Mouse (Mus musculus) thymus, postnatal 36 days (tissue): Measurements from ENCODE around the gene Gm1043.

Source experiments
- DNase-seq, 2 experiments: peaks; one replicate each; pipeline ENCODE4 v3.0.0; 2022; ENCODE audit warnings: mixed read lengths in 2 of 2

Gene Gm1043

GRCm38 (mm10) chr5:37073660-37074059, 11.5 kb upstream of the Gm1043 start:
- DNase-seq: no peak

GRCm38 (mm10) chr5:37076692-37077329, 8.4 kb upstream of the Gm1043 start:
- DNase-seq: peak in 1 of 2 experiments; percentile 9

DNA sequence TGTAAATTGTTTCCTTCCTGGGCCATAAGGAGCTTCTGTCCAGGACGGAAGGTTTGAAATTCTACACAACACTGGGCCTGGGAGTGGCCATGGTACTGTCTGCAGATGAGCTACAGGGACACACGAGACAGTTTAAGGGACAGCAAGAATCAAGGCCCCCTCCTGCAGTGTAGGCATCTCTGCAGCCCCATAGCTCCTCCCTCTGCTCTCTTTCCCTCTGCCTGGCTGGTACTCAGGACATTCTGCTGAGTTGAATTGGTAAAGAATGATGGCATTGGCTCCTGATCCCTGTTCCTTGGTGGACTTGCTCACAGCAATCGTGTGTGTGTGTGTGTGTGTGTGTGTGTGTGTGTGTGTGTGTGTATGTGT, 7.9 kb upstream of the Gm1043 start:
- no peak for DNase-seq

DNA sequence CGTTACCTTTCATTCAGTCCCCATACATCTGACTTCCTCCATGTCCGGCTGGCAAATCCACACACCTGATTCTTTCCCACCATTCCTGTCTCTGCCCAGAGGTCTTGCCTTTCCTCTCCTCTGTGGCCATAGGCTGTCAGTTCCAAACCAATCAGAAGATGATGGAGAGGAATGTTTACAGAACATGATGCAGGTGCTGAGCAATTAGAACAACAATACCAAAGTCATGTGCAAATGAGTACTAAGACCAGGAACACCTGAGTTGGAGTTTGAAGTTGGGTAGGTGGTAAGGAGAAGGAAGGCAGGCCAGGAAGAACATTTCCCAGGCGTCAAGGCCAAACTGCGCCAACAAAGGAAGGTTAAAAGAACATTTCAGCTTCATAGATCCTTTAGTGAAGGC, 5.7 kb upstream of the Gm1043 start:
- DNase-seq: no peak

DNA sequence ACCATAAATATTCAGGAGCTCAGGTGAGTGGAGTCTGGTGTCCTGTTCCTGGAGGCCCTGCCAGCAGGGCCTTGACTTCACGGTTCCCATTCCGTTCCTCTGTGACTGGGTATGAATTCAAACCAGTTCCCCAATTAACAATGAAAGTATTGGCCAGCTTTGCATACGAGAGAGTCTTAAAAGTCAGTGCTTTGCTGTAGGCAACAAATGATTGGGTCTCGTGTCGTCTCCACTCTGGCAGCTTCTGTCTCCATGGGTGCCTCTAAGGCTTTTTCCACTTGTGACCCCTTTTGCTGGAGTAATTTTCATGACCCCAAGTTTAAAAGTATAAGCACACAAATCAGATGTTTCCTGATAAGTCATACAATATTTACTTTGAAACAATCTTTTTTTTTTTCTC, 4.6 kb upstream of the Gm1043 start:
- no peak for DNase-seq

GRCm38 (mm10) chr5:37082420-37082819, 2.8 kb upstream of the Gm1043 start:
- DNase-seq: peak; percentile 79 to 90

DNA sequence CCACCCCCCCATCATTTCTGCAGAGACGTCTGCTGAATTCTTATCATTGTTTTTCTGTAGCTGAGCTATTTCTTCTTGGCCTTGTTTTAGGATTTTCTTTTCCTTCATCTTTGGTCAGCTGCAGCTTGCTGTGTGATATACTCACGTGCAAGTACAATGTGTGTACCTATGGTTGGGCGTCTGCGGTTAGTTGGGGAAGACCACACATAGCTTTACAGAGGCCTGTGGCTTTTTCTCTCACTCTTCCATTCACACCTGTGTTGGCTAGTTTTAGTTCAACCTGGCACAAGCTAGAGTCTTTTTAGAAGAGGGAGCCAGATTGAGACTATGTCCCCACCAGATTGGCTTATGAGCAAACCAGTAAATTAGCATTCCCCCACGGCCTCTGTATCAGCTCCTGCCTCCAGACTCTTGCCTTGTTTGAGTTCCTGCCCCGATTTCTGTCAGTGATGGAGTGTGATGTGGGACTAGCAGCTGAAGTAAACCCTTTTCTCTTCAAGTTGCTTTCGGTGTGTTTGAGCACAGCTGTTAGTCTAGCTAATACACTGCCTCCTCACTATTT, 1.9 kb upstream of the Gm1043 start:
- DNase-seq: peak; percentile 54 to 68

DNA sequence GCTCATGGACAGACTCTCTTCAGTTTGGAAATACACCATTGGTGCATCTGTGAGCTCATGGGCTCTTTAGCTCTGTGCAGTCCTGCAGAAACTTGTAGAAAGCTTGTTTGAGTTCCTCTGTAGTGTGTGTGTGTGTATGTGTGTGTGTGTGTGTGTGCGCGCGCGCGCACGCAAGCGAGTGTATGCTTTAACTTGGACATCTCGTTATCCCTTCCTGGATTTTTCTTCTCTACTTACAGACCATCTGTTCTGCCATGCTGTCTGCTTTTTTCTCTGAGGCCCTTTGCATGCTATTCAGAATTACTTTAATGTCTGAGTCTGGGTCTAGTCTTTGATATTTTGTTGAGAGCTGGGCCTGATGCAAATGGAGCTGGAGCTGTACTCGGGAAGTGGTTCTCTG, 1.3 kb upstream of the Gm1043 start:
- DNase-seq: peak in 1 of 2 experiments; percentile 5

DNA sequence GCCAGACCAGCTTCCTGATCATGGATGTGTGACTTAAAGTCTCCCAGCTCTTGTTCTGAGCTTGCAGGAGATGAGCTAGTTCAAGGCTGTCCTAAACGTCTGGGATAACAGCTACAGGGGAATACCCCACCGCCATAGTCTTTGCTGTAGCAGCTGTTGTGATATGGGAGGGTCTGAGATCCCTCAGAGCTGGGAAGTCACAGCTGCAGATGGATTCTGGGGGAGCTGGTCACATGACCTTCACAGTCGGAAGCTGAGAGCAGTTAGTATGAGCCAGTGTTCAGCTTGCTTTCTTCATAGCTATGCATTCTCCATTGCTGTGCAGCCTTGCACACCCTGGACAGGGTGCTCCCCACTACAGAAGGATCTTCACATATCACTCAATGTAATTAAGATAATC, 748 bp downstream of the Gm1043 start:
- DNase-seq: peak in 1 of 2 experiments; percentile 2

GRCm38 (mm10) chr5:37087786-37088185, 2.6 kb downstream of the Gm1043 start:
- DNase-seq: peak in 1 of 2 experiments; percentile 1

DNA sequence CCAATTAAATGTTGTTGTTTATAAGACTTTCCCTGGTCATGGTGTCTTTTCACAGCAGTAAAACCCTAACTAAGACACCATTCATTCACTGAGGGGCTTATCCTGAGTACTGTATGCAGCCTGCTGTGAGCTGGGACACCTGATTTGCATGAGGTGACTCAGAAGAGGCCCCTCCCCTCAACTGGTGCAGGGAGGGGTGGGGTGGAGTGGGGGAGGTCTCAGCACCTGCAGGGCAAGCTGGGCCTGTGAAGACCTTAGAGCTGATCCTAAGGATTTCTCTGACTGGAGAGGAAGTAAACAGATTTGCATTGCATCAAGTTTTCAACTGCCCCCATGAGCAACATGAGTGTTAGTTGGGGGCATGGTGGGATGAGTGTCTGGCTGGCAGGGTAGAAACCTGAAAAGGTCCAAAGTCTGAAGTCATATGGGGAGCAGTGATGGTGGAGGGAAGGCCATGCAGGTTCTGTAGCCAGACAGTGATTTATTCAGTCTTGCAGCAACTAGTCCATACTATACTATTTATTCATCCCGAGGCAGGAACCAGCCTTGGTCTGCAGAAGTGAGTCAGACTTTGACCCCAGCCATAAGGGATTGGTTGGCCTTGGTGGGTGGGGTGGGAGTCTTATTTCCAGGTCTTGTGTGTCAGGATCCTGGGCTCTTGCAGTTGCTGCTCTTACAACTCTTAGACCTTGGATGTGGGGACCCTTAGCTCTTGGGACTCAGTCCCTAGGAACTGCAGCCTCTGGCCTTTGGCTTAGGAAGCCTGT, 3.4 kb downstream of the Gm1043 start:
- DNase-seq: peak in 1 of 2 experiments; percentile 27

DNA sequence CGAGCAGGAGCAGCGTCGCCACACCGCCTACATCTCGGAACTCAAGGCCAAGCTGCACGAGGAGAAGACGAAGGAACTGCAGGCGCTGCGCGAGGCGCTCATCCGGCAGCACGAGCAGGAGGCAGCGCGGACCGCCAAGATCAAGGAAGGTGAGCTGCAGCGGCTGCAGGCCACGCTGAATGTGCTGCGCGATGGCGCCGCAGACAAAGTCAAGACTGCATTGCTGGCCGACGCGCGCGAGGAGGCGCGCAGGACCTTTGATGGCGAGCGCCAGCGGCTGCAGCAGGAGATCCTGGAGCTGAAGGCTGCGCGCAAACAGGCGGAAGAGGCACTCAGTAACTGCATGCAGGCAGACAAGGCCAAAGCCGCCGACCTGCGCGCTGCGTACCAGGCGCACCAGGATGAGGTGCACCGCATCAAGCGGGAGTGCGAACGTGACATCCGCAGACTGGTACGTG, 6.0 kb downstream of the Gm1043 start:
- peak in 1 of 2 experiments; percentile 21 for DNase-seq

DNA sequence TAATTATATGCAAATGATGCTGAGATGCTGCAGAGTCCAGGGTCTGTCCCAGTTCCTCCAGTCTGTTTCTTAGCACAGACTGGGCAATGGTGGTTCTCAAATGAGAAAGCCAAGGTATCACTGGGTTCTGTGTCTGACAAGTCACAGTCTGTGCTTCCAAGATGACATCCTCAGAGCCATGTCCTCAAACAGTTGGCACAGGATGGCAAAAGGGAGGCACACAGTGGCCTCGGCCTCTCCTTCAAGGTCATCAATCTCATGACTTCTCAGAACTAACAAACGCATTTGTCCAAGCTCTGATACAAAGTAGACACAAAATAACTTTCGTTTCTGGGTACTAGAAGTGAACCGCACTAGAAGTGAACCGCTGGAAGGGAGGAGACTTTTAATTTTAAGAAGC, 9.8 kb downstream of the Gm1043 start:
- DNase-seq: peak in 1 of 2 experiments; percentile 0

DNA sequence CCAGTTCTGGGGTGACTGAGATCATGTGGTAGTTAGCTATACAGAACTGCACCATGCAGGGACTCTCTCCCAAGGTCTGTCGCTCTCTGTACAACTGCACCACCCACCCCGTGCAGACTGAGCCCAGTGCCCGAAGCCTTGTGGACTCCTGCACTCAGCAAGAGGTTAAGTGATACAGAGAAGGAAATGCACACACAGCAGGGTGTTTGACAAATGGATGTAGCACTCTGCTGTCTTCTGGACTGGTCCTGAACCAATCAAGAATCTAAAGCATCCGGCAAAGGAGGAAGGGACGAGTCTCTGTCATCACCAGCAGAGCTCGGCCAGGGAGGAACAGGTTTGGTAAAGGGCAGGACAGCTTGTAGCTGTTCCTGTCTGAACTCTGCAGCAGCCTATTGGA, 12.4 kb downstream of the Gm1043 start:
- no peak for DNase-seq

DNA sequence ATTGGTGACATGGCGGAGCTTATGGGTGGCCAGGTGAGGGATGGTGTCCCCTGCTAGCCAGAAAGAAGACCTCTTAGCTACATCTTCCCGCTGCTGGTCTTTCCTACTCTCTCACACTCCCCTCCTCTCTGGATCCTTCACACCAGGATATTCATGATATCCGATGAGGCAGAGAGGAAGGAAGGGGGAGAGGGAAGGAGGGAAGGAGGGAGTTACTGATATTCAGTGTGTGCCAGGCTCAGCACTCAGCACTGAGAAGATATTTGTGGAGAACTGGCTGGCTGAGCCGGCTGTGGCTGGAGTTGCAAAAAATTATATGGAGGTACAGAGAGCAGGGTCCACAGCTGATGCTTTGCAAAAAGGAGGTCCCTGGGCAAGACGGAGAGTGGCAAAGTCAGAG, 15.6 kb downstream of the Gm1043 start:
- DNase-seq: no peak

GRCm38 (mm10) chr5:37101631-37102030, 16.5 kb downstream of the Gm1043 start:
- no peak for DNase-seq

DNA sequence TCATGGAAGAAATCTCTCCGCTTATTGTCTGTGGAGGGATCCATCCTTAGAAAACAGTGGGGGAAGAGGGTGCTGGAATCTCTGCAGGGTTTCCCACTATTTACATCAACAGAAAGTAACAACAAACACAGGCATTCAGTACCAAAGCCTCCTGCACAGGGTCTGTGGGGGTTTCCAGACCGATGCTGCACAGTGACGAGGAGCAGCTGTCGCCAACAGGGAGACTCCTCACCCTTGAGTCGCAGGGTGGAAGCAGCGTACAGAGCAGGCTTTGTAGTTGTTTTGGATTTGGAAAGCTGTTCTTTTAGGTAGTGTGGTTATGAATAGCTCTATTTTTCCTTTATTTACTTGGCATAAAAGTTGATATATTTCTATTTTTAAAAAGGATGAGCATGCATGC, 16.9 kb downstream of the Gm1043 start:
- no peak for DNase-seq

DNA sequence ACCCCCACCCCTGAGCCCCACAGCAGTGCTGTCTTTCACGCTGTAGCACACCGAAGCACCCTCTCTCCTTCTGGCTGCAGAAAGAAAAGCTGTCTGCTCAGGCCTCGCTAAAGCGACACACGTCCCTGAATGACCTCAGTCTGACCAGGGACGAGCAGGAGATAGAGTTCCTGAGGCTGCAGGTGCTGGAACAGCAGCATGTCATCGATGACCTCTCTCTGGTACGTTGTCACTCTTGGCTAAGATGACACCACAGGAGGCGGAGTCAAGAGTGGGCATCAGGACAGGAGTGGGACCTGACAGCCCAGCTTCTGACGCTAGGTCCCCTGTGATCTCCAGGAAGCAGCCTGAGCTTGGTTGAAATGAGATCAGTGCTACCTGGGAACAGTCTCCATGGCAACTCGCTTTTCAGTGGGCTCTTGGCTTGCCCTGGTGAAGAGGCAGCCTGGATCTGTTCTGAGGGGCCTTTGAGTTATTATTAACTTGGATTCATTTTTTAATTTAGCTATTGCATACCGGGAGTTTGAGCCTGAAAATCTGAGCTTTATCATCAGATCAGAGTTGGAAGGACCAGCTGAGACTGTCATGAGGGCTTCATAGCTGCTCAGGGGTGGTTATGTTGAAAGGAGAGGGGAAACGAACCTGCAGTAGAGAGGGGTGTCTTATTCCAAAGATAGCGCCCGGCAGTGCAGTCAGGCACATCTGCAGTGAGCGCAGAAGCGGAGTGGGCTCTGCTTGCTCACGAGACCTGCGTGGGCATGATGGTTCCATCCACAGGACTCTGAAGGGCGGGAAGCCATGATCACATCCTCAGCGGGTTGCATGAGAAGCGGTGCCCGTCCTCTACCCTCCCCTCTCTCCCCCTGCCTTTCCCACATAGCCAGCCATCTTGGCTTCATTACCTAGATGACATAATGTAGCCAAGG, 20.6 kb downstream of the Gm1043 start:
- no peak for DNase-seq

- DNase-seq: no peak
Observed at GRCm38 (mm10) chr5:37107111-37107510, 21.9 kb downstream of the Gm1043 start.

DNA sequence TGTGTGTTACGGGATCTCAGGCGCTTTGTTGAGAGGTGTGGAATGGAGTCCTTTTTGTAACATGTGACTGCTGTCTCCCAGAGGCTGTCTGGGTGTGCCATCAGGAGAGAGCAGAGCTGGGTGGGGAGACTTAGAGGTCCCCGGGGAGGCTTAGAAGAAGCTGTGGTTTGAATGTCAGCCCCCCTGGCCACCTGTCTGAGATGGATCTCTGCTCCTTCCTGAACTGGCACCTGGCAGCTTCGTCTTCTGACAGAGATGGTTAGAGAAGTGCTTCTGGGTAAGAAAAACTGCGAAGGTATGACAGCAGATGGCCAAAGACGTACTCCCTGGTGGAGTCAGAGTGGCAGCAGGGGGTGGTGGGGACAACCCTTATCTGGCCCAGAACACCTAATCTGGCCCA, 22.4 kb downstream of the Gm1043 start:
- peak; percentile 33 to 68 for DNase-seq

DNA sequence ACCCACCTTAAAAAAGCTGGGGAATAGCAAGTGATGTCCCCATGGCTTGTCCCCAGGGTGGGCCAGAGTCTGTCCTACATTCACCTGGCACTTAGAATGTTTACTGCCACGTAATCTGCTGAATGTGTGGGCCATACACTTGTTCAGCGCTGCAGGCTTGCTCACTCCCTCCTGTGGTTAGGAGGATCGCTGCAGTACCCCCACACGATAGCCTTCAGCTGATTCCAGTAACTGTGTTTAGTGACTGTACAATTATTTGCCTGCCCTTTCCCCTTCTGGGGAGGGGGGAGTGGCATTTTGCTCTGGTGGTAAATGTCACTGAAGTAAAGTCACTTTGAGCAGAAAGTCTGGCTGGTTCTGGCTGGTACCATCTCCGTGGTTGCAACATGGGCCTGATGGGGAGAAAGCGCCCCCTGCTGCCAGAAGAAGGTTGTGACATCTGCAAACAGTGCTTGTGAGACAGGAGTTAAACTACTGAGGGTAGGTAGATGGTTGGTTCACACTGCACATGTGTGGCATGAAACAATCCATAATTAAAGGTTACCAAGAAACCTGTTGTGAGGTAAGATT, 24.2 kb downstream of the Gm1043 start:
- DNase-seq: peak; percentile 83 to 86

GRCm38 (mm10) chr5:37112389-37112788, 27.2 kb downstream of the Gm1043 start:
- no peak for DNase-seq

DNA sequence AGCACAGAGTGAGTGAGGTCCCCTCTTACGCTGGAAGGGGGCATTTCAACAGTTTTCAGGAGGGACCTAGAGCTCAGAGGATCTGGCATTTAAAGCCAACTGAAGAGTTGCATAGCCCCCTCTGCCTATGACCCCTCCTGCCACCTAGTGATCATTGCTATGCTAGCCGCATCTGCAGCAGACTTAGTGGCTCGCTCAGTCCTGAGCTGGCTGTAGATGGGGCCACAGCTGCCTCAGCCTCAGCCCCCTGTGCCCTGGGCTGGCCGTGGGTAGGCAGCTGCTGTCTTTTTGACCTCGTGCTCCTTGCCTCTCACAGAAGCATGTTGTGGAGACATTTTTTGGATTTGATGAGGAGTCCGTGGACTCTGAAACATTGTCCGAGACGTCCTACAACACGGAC, 32.0 kb downstream of the Gm1043 start:
- no peak for DNase-seq
